Mouse (Mus musculus) E14TG2a.4 (cell line): Measurements from ENCODE around the gene Mccc1.

Source experiments
- H3K27me3 ChIP-seq: 2 replicates; pipeline ENCODE4 v1.6.1; 2014; ENCODE audit warnings: low read length, control low read depth; ENCODE audit not compliant: insufficient read depth
- H3K36me3 ChIP-seq: 2 replicates; pipeline ENCODE4 v1.6.1; 2014; ENCODE audit warnings: low read length, control low read depth; ENCODE audit not compliant: insufficient read depth
- H3K4me1 ChIP-seq: replicated peaks from 2 replicates; pipeline ENCODE4 v1.6.1; 2014; ENCODE audit warnings: low read depth, low read length, control low read depth
- H3K4me3 ChIP-seq: replicated peaks from 2 replicates; pipeline ENCODE4 v1.5.1; 2014; ENCODE audit warnings: mild to moderate bottlenecking, low read length
- H3K9me3 ChIP-seq: 2 replicates; pipeline ENCODE4 v1.6.1; 2014; ENCODE audit warnings: low read length, control low read depth
- CTCF ChIP-seq: conservative IDR thresholded peaks from 2 replicates; pipeline ENCODE4 v1.5.1; 2014; ENCODE audit warnings: low read length
- NANOG ChIP-seq: IDR thresholded peaks from 2 replicates; pipeline ENCODE4 v1.6.1; 2014; ENCODE audit warnings: borderline replicate concordance, low read length, mixed read lengths
- POU5F1 ChIP-seq: IDR thresholded peaks from 2 replicates; pipeline ENCODE4 v1.6.1; 2014; ENCODE audit warnings: low read length, borderline replicate concordance

Mccc1 gene

GRCm38 (mm10) chr3:35971149-35971548 lies 29.3 kb downstream of the Mccc1 start:
- H3K4me3 ChIP-seq: no peak overlapping the region
- H3K9me3 ChIP-seq: no peaks in the 10 kb centered on the region
- H3K27me3 ChIP-seq: no peaks in the 10 kb centered on the region
- TF ChIP-seq POU5F1 (no peak), CTCF (no peak), NANOG (no peak)
- H3K36me3 ChIP-seq: peaks cover 68% of the 10 kb centered on the region
- peaks cover 17% of the 10 kb centered on the region for H3K4me1 ChIP-seq

GRCm38 (mm10) chr3:35970441-35970840 lies 30.0 kb downstream of the Mccc1 start:
- no peaks in the 10 kb centered on the region for H3K27me3 ChIP-seq
- H3K9me3 ChIP-seq: no peaks in the 10 kb centered on the region
- peaks cover 17% of the 10 kb centered on the region for H3K4me1 ChIP-seq
- no peak for TF ChIP-seq CTCF
- no peak for TF ChIP-seq NANOG
- no peak for TF ChIP-seq POU5F1
- H3K36me3 ChIP-seq: peaks cover 61% of the 10 kb centered on the region
- no peak overlapping the region for H3K4me3 ChIP-seq

GRCm38 (mm10) chr3:35967366-35967921 lies 33.0 kb downstream of the Mccc1 start:
- Histone ChIP-seq H3K4me1 (no peaks in the 10 kb centered on the region), H3K9me3 (no peaks in the 10 kb centered on the region), H3K4me3 (no peak overlapping the region), H3K27me3 (no peaks in the 10 kb centered on the region), H3K36me3 (peaks cover 67% of the 10 kb centered on the region)
- TF ChIP-seq NANOG: no peak
- no peak for TF ChIP-seq CTCF
- TF ChIP-seq POU5F1: no peak

- Histone ChIP-seq H3K4me3 (no peak overlapping the region), H3K9me3 (no peaks in the 10 kb centered on the region), H3K27me3 (no peaks in the 10 kb centered on the region), H3K4me1 (no peaks in the 10 kb centered on the region), H3K36me3 (peaks cover 66% of the 10 kb centered on the region)
- TF ChIP-seq NANOG: no peak
- no peak for TF ChIP-seq CTCF
- no peak for TF ChIP-seq POU5F1
Measured at GRCm38 (mm10) chr3:35966493-35966892, 34.0 kb downstream of the Mccc1 start.

GRCm38 (mm10) chr3:35964928-35965327 lies 35.5 kb downstream of the Mccc1 start:
- Histone ChIP-seq H3K36me3 (peaks cover 68% of the 10 kb centered on the region), H3K9me3 (no peaks in the 10 kb centered on the region), H3K27me3 (no peaks in the 10 kb centered on the region), H3K4me3 (no peak overlapping the region), H3K4me1 (no peaks in the 10 kb centered on the region)
- TF ChIP-seq POU5F1: no peak
- no peak for TF ChIP-seq CTCF
- no peak for TF ChIP-seq NANOG

- Histone ChIP-seq H3K27me3 (no peaks in the 10 kb centered on the region), H3K4me1 (no peaks in the 10 kb centered on the region), H3K9me3 (no peaks in the 10 kb centered on the region), H3K4me3 (no peak overlapping the region), H3K36me3 (peaks cover 64% of the 10 kb centered on the region)
- TF ChIP-seq CTCF: no peak
- TF ChIP-seq NANOG: no peak
- no peak for TF ChIP-seq POU5F1
Measured at GRCm38 (mm10) chr3:35963921-35964320, 36.6 kb downstream of the Mccc1 start.

- Histone ChIP-seq H3K9me3 (no peaks in the 10 kb centered on the region), H3K4me3 (no peak overlapping the region), H3K27me3 (no peaks in the 10 kb centered on the region), H3K4me1 (no peaks in the 10 kb centered on the region), H3K36me3 (peaks cover 64% of the 10 kb centered on the region)
- no peak for TF ChIP-seq CTCF
- TF ChIP-seq POU5F1: no peak
- TF ChIP-seq NANOG: no peak
Measured at GRCm38 (mm10) chr3:35963401-35963800, 37.1 kb downstream of the Mccc1 start.

- no peaks in the 10 kb centered on the region for H3K4me1 ChIP-seq
- peaks cover 60% of the 10 kb centered on the region for H3K36me3 ChIP-seq
- no peaks in the 10 kb centered on the region for H3K27me3 ChIP-seq
- H3K9me3 ChIP-seq: no peaks in the 10 kb centered on the region
- no peak overlapping the region for H3K4me3 ChIP-seq
- TF ChIP-seq CTCF (0 out of 2 replicates have a peak, but pooled peaks have one; percentile 8), NANOG (no peak)
Measured at GRCm38 (mm10) chr3:35962967-35963366, 37.5 kb downstream of the Mccc1 start.

GRCm38 (mm10) chr3:35957230-35957629 lies 43.2 kb downstream of the Mccc1 start:
- H3K36me3 ChIP-seq: peaks cover 37% of the 10 kb centered on the region
- 0 out of 2 replicates have a peak, but pooled peaks cover 4% of the 10 kb centered on the region for H3K4me1 ChIP-seq
- H3K27me3 ChIP-seq: no peaks in the 10 kb centered on the region
- H3K9me3 ChIP-seq: peaks cover 10% of the 10 kb centered on the region
- H3K4me3 ChIP-seq: no peak overlapping the region
- TF ChIP-seq POU5F1 (no peak), NANOG (no peak), CTCF (no peak)
